Mouse (Mus musculus) inflammation-experienced regulatory T-cells, adult 6 months (primary cell): ENCODE results near the gene Insc. TPM values are rescaled to one million over a fixed set of nuclear protein-coding genes. Genes with fewer than 3 reads are reported as not detected.

Experiments used
- ATAC-seq: one replicate; pipeline ENCODE4 v1.8.0; 2017
- polyA plus RNA-seq, 3 experiments: library from polyadenylated mRNA; unstranded; fragments of 100-300 nt; shearing (Covaris generic); gene quantifications; one replicate each; pipeline ENCODE4 v1.2.1; 2017

Insc gene
- polyA plus RNA-seq, 3 experiments from 2014 or later, result not detected

DNA sequence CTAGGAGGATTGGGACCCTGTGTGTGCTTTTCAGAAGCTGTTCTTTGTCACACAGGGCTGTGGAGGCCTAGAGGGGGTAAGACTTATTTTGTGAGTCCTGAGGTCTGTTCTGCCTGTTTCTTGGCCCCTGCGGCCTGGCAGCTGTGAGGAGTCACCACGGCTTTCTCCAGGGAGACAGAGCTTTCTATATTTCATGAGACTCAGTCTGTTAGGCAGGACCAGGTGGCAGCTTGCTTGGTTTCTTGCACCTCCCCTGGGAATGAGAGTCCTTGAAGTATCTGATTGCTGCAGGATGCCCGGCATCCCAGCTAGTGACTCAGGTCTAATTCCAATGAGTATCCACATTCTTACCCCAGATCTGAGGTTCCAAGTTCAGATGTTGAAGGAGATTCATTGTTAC lies 21.8 kb downstream of the Insc start:
- no peak for ATAC-seq

DNA sequence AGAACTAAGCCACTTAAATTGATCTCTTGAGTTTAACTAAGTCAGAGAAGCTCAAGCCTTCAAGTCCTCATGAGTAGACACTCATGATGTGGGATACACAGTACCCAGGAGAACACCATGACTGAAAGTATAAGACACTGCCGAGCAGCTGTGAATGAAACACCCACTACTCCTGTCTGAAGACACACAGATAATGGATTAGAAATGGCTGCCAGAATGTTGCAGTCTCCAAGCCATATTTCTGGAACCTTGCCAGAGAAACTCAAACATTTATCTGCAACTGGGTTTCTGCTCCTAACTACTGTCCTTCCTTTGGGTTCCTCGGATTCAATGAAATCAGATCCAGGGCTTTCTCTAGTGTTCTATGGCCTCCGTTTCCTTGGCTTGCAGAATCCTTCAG lies 23.0 kb downstream of the Insc start:
- ATAC-seq, result no peak

DNA sequence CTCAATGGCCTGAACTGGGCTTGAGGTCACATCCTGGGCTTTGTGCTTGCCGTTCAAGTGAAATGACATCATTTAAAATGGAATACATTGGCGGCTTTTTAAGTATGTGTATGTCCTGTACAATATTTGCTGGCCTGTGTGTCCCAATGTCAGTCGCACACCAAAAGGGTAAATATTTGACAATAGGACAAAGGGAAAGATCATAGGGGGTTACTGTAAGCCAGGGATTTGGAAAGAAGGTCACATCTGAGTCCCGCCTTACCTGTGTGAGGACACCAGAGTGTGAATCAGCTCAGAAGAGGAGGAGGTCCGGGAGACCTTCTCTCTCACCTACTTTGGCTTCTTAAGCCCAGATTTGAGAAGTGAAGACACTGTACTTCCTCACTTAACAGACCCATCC lies 25.0 kb downstream of the Insc start:
- ATAC-seq, result no peak

GRCm38 (mm10) chr7:114769041-114769440 lies 25.5 kb downstream of the Insc start:
- ATAC-seq, result no peak

DNA sequence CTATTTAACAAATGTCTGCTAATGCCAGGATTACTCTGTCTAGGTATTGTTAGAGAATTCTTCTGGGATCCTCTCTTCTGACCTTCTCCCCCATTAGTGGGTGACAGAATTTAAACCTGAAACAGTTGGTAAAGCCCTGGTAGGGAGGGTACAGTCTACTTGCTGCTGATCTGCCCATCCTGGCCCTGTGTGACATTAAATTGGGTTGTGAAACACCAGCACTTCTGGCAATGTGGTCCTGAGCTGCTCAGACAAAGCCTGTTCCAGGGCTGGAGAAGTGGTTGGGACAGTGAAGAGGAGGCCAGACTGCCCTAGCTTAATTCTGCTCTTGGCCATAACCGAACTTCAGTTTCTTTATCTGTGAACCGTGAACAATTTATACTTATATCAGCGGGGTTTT lies 27.1 kb downstream of the Insc start:
- ATAC-seq, result no peak

- ATAC-seq, result no peak
These were observed 28.3 kb downstream of the Insc start for GRCm38 (mm10) chr7:114771801-114772200.

DNA sequence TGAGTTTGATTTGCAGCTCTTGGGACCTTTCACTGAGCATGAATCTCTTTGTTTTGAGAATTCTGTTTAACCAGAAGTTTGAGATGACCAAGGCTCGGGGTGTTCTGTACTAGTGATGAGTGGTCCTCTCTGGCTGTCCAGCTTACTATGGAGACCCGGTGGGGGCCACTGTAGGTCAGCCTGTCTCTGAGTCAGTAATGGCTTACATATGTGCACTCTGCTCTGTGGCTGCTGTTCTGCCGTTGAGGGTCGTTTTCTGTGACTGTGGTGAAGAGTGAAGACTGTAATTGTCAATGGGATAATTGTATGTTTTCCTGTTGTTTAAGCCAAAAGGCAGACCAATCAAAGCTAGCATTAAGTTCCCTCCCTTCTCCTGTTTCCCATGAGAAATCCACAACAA lies 30.3 kb downstream of the Insc start:
- ATAC-seq, result no peak

DNA sequence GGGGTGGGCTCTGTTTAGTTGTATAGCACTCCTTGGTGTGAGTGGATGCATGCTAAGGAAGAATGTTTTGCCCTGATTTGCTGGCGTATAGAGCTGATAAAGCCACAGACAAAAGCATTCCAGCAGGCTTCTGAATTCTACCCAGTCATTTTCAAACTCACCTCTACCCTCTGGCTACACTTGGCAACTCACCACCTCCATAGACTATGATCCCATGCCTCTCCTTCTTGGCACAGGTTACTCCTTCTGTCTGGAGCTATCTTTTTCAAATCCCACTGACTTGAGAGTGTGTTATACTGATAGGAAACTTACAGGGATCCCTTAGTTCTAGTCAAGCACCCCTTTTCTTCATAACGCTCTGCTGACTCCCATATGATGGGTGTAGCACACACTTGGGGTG lies 32.4 kb downstream of the Insc start:
- ATAC-seq, result no peak

DNA sequence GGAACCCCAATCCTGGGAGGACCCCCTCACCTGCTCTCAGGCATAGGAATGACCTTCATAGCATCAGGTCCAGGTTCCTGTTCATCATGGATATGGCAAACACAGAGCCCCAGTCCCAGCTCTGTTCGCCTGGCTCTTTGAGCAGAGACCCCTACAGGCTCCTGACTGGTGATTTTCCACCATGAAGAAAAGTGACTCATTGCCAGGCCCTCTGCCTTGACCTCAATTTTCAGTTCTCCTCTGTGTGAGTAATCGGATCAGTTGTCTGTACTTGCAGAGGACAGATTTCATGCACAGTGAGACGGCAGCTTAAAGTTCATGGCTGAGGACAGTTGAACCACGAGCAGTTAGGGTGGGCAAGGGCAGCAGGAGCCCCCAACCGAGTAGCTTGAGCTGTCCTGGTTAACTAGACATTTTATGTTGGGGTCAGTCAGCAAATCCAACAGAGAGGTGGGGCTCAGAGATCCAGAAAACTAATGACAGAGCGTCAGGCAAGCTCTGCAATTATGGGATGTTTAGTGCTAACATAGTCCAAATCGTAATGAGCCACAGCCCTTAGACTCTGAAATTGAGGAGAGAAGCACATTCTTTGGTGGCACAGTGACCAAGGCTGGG lies 34.8 kb downstream of the Insc start:
- ATAC-seq, result no peak

DNA sequence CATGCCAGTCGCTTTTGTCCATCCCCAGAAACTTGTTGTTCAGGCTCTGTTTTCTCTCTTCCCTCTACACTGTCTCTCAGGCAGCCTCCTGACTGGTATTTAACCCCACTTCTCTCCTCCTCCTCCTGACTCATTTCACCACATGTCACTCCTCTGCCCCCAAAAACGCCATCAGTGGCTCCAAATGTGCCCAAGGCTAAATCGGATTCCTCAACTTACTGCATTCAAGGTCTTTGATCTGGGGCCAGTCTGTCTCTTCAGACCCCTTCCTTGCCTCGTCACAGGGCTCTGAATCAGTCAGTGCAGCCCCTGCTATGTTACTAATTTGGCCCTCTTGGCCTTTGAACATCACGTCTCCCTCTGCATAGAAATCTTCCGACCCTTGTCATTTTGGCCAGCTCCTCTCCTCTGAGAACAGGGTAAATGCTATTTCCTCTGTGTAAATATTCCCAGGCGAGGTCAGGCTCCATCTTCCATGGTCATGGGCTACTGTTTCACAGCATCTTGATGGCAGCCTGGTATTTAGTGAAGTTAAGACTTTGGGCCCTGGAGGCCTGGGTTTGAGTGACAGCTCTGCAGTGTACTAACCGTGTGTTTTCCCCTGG lies 35.7 kb downstream of the Insc start:
- ATAC-seq, result no peak

- no peak for ATAC-seq
These were observed 39.8 kb downstream of the Insc start for GRCm38 (mm10) chr7:114783291-114783690.

- no peak for ATAC-seq
These were observed 47.6 kb downstream of the Insc start for GRCm38 (mm10) chr7:114791087-114791486.

DNA sequence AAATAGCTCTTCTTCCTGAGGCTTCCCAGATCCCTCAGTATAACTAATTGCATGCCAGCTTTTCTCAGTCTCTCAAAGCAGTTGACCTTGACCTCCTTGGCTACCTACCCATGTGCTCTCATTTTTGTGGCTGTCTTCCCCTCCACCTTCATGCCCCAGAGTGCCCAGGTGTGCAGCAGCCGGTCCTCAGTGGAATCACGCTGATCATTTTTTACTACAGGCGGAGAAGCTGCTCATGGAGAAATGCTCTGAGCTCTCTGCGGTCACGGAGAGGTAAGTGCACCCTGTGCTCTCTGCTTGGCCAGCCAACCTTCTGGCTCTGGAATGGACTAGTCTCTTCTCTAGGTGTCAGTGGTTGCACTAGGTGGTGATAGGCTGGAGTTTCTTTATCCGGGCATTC lies 48.5 kb downstream of the Insc start:
- ATAC-seq, result no peak

- no peak for ATAC-seq
These were observed 50.9 kb downstream of the Insc start for GRCm38 (mm10) chr7:114794400-114794799.

DNA sequence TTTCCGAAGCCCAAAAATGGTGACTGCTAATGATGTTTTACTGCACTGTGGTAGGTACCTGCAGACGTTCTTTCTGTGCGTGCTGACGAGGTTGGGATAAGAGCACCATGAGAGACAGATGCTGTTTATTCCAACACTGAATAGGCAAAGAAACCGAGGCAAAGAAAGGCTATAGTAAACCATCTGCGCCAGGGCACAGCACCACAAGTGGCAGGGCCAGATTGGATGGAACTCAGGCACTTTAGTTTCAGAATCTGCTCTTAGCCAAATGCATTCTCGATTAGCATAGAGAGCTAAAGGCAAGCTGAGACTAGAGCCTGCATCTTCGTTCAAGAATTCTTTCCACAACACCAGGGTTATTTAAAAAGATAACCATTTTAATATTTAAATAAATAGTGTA lies 59.1 kb downstream of the Insc start:
- no peak for ATAC-seq

DNA sequence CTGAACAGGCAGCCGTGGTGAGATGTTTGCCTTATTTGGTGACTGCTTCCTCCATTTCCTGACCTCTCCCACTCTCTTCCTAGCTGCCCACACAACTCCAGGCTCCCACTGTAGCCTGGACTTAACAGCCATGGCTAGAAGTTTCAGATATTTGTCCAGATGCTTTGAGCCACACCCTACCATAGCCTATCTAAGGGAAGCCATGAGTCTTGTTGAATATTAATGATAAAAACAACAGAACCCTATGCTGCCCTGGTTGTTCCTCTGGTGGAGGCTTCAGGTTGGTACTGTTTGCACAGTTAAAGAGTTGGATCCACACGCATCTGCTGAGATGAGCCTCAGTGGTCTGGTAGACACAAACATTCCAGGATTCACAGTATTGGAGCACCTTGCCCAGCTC lies 61.8 kb downstream of the Insc start:
- no peak for ATAC-seq

- ATAC-seq, result no peak
These were observed 63.8 kb downstream of the Insc start for GRCm38 (mm10) chr7:114807343-114807742.

GRCm38 (mm10) chr7:114808341-114808740 lies 64.8 kb downstream of the Insc start:
- ATAC-seq, result no peak

DNA sequence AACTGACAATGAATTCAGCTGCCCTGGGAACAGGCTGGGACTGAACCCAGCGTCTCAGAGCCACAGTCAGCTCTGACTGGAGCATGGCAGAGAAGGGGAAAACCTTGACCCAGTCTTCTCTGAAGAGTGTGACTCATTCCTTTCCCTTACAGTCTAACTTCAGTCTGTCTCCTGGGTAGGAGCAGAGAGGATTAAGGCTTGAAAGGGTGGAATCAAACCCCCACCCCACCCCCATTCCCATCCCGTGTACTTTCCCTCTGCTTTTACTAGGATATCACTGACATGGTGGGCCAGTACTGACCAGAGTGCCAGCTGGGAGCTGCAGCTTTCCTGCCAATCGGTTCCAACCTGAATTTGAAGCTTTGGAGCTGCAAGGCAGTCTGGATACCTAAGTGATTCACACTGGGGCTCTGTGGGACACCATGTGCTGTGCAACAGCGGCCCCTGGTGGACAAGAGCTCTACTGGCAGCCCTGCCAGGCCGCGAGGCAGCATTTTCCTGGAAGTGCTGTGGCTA lies 73.9 kb downstream of the Insc start:
- ATAC-seq, result peak; percentile 71

DNA sequence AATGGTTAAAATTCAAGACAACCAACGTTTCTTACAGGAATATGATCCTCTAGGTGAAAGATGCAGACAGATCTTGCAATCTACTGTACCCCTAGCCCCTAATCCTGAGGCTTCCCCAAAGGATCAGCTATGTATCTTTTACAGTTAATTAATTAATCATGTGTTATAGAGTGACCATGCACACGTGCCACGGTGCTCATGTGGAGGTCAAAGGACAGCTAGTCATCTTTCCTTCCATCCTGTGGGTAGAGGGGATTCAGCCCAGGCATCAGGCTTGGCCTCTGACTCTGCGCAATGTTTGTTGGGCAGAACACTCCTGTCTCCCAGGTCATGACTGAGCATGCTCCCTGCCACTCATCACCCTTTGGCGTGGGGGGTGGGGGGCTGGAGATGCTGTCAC lies 74.4 kb downstream of the Insc start:
- peak; percentile 17 for ATAC-seq

- ATAC-seq, result no peak
These were observed 74.9 kb downstream of the Insc start for GRCm38 (mm10) chr7:114818351-114818750.

- ATAC-seq, result no peak
These were observed 75.3 kb downstream of the Insc start for GRCm38 (mm10) chr7:114818836-114819235.

GRCm38 (mm10) chr7:114822736-114823135 lies 79.2 kb downstream of the Insc start:
- no peak for ATAC-seq

GRCm38 (mm10) chr7:114827360-114827759 lies 83.9 kb downstream of the Insc start:
- no peak for ATAC-seq
